Mouse (Mus musculus) megakaryocyte progenitor cell, adult 5-6 weeks (primary cell): Measurements from ENCODE around the gene Gm9513. TPM values are rescaled to one million over a fixed set of nuclear protein-coding genes. Genes with fewer than 3 reads are reported as not detected.

Experiments used
- ATAC-seq: replicated peaks from 2 replicates; pipeline ENCODE4 v1.8.0; 2016; ENCODE audit warnings: mild to moderate bottlenecking, moderate TSS enrichment, inconsistent platforms; ENCODE audit not compliant: poor library complexity
- total RNA-seq, 2 experiments: library from RNA; stranded (forward) in 1 of 2; stranded (reverse) in 1 of 2; fragments of 157-497, 149-512 nt in 1 of 2; fragments of 200-1000 nt in 1 of 2; gene quantifications; 2 replicates each; pipeline versions ENCODE4 v1.2.3 to v1.2.4; 2015 to 2017

The Gm9513 gene
- total RNA-seq (2015) (not detected in 2 replicates), total RNA-seq (2017) (not detected in 2 replicates)

DNA sequence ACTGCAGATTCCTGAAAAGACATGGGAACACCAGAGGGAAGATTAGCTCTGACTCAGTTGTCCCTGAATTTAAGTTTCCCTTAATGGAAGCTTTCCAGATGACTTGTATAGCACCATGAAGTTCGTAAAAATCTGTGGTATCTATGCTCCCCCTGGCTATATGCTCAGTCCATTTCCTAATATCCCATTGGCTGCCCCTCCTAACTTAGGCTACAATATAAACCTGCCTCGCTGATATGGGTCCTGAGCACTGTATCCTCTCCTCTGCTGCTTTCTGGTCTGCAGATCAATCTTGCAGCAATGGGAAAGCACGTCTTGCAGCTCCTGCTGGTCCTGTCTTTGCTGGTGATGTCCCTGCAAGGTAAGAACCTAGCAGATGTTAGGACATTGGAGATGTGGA, at the start of gene Gm9513:
Gm9513 (plus strand) TSS at position 301 of the 400 bp plus-strand sequence.
- no peak for ATAC-seq

DNA sequence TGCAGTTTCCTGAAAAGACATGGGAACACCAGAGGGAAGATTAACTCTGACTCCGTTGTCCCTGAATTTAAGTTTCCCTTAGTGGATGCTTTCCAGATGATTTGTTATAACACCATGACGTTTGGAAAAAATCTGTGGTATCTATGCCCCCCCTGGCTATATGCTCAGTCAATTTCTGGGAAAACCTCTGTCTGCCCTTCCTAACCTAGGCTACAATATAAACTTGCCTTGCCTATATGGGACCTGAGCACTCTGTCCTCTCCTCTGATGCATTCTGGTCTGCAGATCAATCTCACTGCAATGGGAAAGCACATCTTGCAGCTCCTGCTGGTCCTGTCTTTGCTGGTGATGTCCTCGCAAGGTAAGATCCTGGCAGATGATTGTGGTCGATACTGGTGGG, 43.9 kb upstream of the Gm9513 start, which contains the start of gene Gm7257:
Gm7257 (plus strand) TSS at position 301 of the 400 bp plus-strand sequence.
- no peak for ATAC-seq

DNA sequence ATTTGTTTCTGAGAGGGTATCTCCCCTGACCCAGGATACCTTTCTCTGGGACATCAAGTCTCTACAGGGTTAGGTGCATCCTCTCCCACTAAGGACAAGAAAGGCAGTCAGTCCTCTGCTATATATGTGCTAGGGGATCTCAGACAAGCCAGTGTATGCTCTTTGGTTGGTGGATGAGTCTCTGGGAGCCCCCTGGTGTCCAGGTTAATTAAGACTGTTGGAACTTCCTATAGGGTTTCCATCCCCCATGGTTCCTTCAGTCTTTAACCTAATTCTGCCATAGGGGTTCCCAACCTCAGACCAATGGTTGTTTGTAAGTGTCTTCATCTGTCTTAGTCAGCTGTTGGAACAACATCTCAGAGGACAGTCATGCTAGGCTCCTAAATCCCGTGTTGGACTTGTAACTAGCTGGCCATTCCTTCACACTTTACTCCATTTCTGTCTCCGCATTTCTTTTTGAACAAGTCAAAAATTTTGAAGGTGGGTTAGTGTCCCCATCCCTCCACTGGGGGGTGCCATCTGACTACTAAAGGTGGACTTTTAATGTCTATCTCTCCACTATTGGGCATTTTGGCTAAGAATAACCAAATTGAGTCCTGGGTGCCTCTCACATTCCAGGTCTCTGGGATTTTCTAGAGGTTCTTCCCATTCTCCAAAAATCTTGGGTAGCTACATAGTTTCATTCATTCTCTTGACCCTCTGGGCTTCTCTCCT, 40.2 kb upstream of the Gm9513 start:
- ATAC-seq = no peak

DNA sequence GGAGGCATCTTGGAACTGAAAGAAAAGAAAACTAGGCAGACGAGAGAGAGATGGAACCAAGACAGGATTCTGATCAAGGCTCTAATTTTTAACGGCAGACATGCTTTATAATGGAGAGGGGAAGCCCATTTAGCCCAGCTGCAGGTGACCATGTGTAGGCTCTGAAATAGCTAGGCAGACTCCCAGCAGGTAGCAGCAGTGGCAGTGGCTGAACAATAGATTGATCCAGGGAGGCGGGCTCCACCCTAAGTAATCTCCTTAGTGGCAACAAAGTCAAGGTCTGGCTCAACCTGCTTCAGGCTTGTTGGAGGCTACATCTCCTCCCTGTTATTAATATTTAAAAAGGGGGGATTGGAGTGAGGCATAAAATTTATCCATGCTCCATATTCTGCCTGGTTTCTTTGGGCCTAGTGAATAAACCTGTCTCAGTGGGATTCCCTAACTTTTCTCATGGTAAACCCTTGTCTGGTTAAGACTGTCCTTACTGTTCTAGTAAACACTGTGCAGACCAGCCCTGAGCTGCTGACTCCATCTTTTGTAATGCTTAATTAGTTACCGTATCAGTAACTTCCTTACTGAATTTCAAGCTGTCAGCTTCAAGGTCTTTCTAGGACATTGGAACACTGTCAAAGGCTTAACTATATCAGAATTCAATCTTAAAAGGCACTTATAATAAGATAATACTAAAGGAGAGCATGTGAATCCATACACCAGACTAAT, 19.2 kb downstream of the Gm9513 start:
- ATAC-seq = no peak

DNA sequence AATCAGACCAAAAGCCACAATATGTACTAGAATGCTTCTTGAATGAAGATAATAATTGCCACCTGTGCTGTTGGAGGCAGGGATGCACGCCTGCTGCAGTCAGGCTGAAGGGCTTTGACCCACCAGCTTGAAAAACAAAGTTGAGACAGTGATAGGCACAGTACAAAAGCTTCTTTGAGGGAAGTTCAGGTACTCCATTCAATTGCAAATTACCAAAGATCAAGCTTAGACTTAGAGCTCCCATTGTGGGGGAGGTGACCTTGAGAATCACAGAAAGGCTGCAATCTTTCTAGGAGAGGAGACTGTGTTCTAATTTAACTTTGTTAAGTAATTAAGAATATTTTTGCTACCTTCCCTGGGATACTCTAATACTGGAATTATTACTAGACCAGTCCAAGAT, 20.4 kb downstream of the Gm9513 start:
- ATAC-seq = no peak

DNA sequence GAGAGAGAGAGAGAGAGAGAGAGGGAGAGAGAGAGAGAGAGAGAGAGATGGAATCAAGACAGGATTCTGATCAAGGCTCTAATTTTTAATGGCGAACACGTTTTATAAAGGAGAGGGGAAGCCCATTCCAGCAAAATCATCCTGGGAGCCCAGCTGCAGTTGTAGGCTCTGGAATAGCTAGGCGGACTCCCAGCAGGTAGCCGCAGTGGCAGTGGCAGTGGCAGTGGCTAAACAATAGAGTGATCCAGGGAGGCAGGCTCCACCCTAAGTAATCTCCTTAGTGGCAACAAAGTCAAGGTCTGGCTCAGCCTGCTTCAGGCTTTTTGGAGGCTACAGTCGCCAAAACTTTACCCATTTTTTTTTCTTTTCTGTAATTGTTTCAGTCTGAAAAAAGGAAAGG, 28.8 kb downstream of the Gm9513 start:
- no peak for ATAC-seq

Other genes with a start within 250 kb of the Gm9513 start
- not detected in 2 replicates for gene Gm7257, start 43.8 kb upstream of the Gm9513 start, total RNA-seq (2015)
- not detected in 2 replicates for gene Gm7257, start 43.8 kb upstream of the Gm9513 start, total RNA-seq (2017)
- not detected in 2 replicates for gene Gm5615, start 66.3 kb downstream of the Gm9513 start, total RNA-seq (2015)
- not detected in 2 replicates for gene Gm5615, start 66.3 kb downstream of the Gm9513 start, total RNA-seq (2017)
- not detected in 2 replicates for gene Gm17689, start 107.0 kb downstream of the Gm9513 start, total RNA-seq (2015)
- gene Gm17689, start 107.0 kb downstream of the Gm9513 start, total RNA-seq (2017) = not detected in 2 replicates
- gene A630095E13Rik, start 167.7 kb downstream of the Gm9513 start, total RNA-seq (2015) = not detected in 2 replicates
- gene A630095E13Rik, start 167.7 kb downstream of the Gm9513 start, total RNA-seq (2017) = not detected in 2 replicates
- not detected in 2 replicates for gene Acrv1, start 217.6 kb downstream of the Gm9513 start, total RNA-seq (2015)
- not detected in 2 replicates for gene Acrv1, start 217.6 kb downstream of the Gm9513 start, total RNA-seq (2017)